Mouse (Mus musculus) intestine, postnatal 0 days (tissue): Measurements from ENCODE around the gene Cyp2s1. TPM values are rescaled to one million over a fixed set of nuclear protein-coding genes. Genes with fewer than 3 reads are reported as not detected.

Experiments used
- ATAC-seq: fragments of 200-750 bp; cut with Nextera tagmentation; 2 replicates; pipeline ENCODE4 v1.8.0; 2017; ENCODE audit warnings: mild to moderate bottlenecking, moderate TSS enrichment, moderate library complexity
- H3K27ac ChIP-seq: fragments of 300-500 bp; sonication (generic); 2 replicates; pipeline ENCODE4 v1.5.1; 2014; ENCODE audit warnings: mild to moderate bottlenecking, low read depth, low read length, moderate library complexity
- H3K27me3 ChIP-seq: fragments of 300-500 bp; sonication (generic); replicated peaks from 2 replicates; pipeline ENCODE4 v1.6.1; 2014; ENCODE audit warnings: low read length, mixed read lengths; ENCODE audit not compliant: control insufficient read depth, insufficient read depth
- H3K36me3 ChIP-seq: fragments of 300-500 bp; sonication (generic); 2 replicates; pipeline ENCODE4 v1.6.1; 2014; ENCODE audit warnings: mild to moderate bottlenecking, moderate library complexity; ENCODE audit not compliant: control insufficient read depth, insufficient read depth
- H3K4me1 ChIP-seq: fragments of 300-500 bp; sonication (generic); replicated peaks from 2 replicates; pipeline ENCODE4 v1.6.1; 2014; ENCODE audit warnings: antibody characterized with exemption, low read length, mixed read lengths; ENCODE audit not compliant: control insufficient read depth, insufficient read depth
- H3K4me2 ChIP-seq: fragments of 300-500 bp; sonication (generic); replicated peaks from 2 replicates; pipeline ENCODE4 v1.6.1; 2014; ENCODE audit warnings: low read depth, mild to moderate bottlenecking, moderate library complexity
- H3K4me3 ChIP-seq: fragments of 300-500 bp; sonication (generic); 2 replicates; pipeline ENCODE4 v1.5.1; 2014; ENCODE audit warnings: low read depth, low read length
- H3K9ac ChIP-seq: fragments of 300-500 bp; sonication (generic); 2 replicates; pipeline ENCODE4 v1.6.1; 2014; ENCODE audit warnings: mild to moderate bottlenecking, low read depth, low read length
- H3K9me3 ChIP-seq: fragments of 300-500 bp; sonication (generic); 2 replicates; pipeline ENCODE4 v1.6.1; 2016; ENCODE audit warnings: mixed run types; ENCODE audit not compliant: control insufficient read depth
- CTCF ChIP-seq: sonication (generic); IDR thresholded peaks from 2 replicates; pipeline ENCODE4 v1.5.1; 2016; ENCODE audit warnings: low read depth, mild to moderate bottlenecking, control low read depth, antibody characterized with exemption, moderate library complexity
- WGBS: fragments of 180-500 bp; shearing (Covaris S2); extraction: QIAGEN DNeasy Blood & Tissue Kit; methylation state at CpG from one replicate; pipeline ENCODE4 v1.1.7; 2014; 5-methylcytosine and 5-hydroxymethylcytosine counted together
- polyA plus RNA-seq: library from polyadenylated mRNA; unstranded; fragments of >200 nt; fragmentation: Nextera tagmentation; extraction: Ambion mirVana; gene quantifications from 2 replicates; pipeline ENCODE4 v1.2.1, GENCODE M21; 2015

The Cyp2s1 gene
- polyA plus RNA-seq, 1 experiment from 2014 or later: 9.7 TPM

- H3K4me3 ChIP-seq: no peak overlapping the region
- peaks cover 35% of the 10 kb centered on the region for H3K36me3 ChIP-seq
- no peak overlapping the region for H3K9ac ChIP-seq
- H3K4me2 ChIP-seq: no peak overlapping the region
- no peaks in the 10 kb centered on the region for H3K27me3 ChIP-seq
- H3K4me1 ChIP-seq: no peaks in the 10 kb centered on the region
- no peak for ATAC-seq
- 67% methylated on average over 11 of the region's 11 CpGs for WGBS
- peak overlapping the region; percentile 35; the same call in 1 of the 2 replicates for H3K27ac ChIP-seq
- H3K9me3 ChIP-seq: no peaks in the 10 kb centered on the region
- TF ChIP-seq CTCF: no peak
Observed at GRCm38 (mm10) chr7:25763678-25764077, 53.0 kb downstream of the Cyp2s1 start.

GRCm38 (mm10) chr7:25761354-25761753, 55.4 kb downstream of the Cyp2s1 start:
- WGBS: 83% methylated on average over 10 of the region's 10 CpGs
- no peak overlapping the region for H3K9ac ChIP-seq
- no peak overlapping the region for H3K4me3 ChIP-seq
- peaks cover 30% of the 10 kb centered on the region for H3K36me3 ChIP-seq
- TF ChIP-seq CTCF: no peak
- no peaks in the 10 kb centered on the region for H3K4me1 ChIP-seq
- no peak overlapping the region for H3K4me2 ChIP-seq
- no peaks in the 10 kb centered on the region for H3K27me3 ChIP-seq
- no peak overlapping the region for H3K27ac ChIP-seq
- ATAC-seq: no peak
- no peaks in the 10 kb centered on the region for H3K9me3 ChIP-seq

- peak overlapping the region; percentile 76 for H3K4me2 ChIP-seq
- peak; percentile 88 for TF ChIP-seq CTCF
- H3K27ac ChIP-seq: peak overlapping the region; percentile 99
- under 1% methylated on average over 18 of the region's 18 CpGs for WGBS
- H3K36me3 ChIP-seq: peaks cover 16% of the 10 kb centered on the region
- peak overlapping the region; percentile 99 for H3K4me3 ChIP-seq
- H3K9ac ChIP-seq: no peak overlapping the region
- ATAC-seq: peak; percentile 9
- H3K9me3 ChIP-seq: no peaks in the 10 kb centered on the region
- H3K27me3 ChIP-seq: no peaks in the 10 kb centered on the region
- H3K4me1 ChIP-seq: peaks cover 9% of the 10 kb centered on the region; the same call in 1 of the 2 replicates
Observed at GRCm38 (mm10) chr7:25756011-25756410, 60.7 kb downstream of the Cyp2s1 start.

- WGBS: under 1% methylated on average over 15 of the region's 15 CpGs
- peak; percentile 56 for ATAC-seq
- no peak for TF ChIP-seq CTCF
- H3K4me2 ChIP-seq: peak overlapping the region; percentile 76
- H3K27me3 ChIP-seq: no peaks in the 10 kb centered on the region
- peak overlapping the region; percentile 99 for H3K27ac ChIP-seq
- peaks cover 14% of the 10 kb centered on the region for H3K36me3 ChIP-seq
- H3K9me3 ChIP-seq: no peaks in the 10 kb centered on the region
- H3K4me1 ChIP-seq: peaks cover 9% of the 10 kb centered on the region; the same call in 1 of the 2 replicates
- peak overlapping the region; percentile 99 for H3K4me3 ChIP-seq
- H3K9ac ChIP-seq: peak overlapping the region; percentile 100; the same call in 1 of the 2 replicates
Observed at GRCm38 (mm10) chr7:25755468-25755833, 61.3 kb downstream of the Cyp2s1 start.

- no peaks in the 10 kb centered on the region for H3K27me3 ChIP-seq
- peak; percentile 65 for TF ChIP-seq CTCF
- H3K4me2 ChIP-seq: peak within 1 kb of the TSS; percentile 76
- H3K9me3 ChIP-seq: no peaks in the 10 kb centered on the region
- peak within 1 kb of the TSS; percentile 100 for H3K9ac ChIP-seq
- peaks cover 14% of the 10 kb centered on the region for H3K36me3 ChIP-seq
- H3K4me1 ChIP-seq: peaks cover 9% of the 10 kb centered on the region; the same call in 1 of the 2 replicates
- H3K27ac ChIP-seq: peak within 1 kb of the TSS; percentile 99
- WGBS: under 1% methylated on average over 55 of the region's 55 CpGs
- peak within 1 kb of the TSS; percentile 99 for H3K4me3 ChIP-seq
- ATAC-seq: peak; percentile 93
Observed at GRCm38 (mm10) chr7:25754738-25755467, 61.8 kb downstream of the Cyp2s1 start, which contains the start of gene Hnrnpul1. Gene Hnrnpul1 (minus strand): TSS chr7:25754757.

- under 1% methylated on average over 30 of the region's 30 CpGs for WGBS
Observed at GRCm38 (mm10) chr7:25754439-25754737, 62.3 kb downstream of the Cyp2s1 start.

More at GRCm38 (mm10) chr7:25754439-25754737, 62.3 kb downstream of the Cyp2s1 start:
- H3K27ac ChIP-seq: peak overlapping the region; percentile 99
- H3K4me1 ChIP-seq: peaks cover 9% of the 10 kb centered on the region; the same call in 1 of the 2 replicates
- TF ChIP-seq CTCF: peak; percentile 69
- H3K4me2 ChIP-seq: peak overlapping the region; percentile 76
- H3K27me3 ChIP-seq: no peaks in the 10 kb centered on the region
- peak overlapping the region; percentile 100 for H3K9ac ChIP-seq
- peak overlapping the region; percentile 99 for H3K4me3 ChIP-seq
- ATAC-seq: no peak
- peaks cover 19% of the 10 kb centered on the region for H3K36me3 ChIP-seq
- H3K9me3 ChIP-seq: no peaks in the 10 kb centered on the region
